Mouse (Mus musculus): ENCODE results near the gene Smad1. TPM values are rescaled to one million over a fixed set of nuclear protein-coding genes. Genes with fewer than 3 reads are reported as not detected.

The Smad1 gene
- polyA plus RNA-seq (2014; fragmentation: Illumina TruSeq; extraction: RNeasy Lipid Tissue Mini Kit (QIAGEN cat#74804); ENCODE audit: insufficient read depth, low read depth, low replicate concordance), result 10.2 TPM

DNA sequence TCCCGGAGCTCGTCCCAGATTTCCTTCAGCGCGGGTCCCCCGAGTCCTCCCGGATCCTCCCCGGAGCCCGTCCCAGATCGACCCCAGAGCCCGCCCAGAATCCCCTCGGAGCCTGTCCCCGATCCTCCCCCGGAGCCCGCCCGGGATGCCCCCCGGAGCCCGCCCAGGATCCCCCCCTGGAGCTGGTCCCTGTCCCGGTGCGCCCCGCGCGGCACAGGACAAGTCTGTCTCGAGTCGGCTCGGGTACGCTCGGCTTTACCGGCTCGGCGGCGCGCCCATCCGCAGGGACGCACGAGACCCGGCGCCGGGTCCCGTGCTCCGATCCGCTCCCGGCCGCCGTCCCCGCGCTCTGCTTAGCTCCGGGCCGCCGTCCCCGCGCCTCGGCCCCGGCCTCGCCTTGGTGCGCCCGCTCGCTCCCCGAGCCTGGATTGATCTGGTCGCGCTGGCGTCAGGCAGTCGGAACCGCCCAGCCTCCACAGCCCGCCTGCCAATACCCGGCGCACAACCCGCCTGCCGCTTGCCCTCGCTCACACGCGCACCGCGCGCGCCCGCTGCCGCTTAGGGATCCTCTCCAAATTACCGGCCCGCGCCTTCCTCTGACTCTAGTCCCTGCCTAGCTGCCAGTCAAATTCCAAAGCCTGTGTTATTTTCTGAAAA lies at the start of gene Smad1:
Gene Smad1, minus strand, starts transcription at position 525 of the 657 bp plus-strand sequence.

GRCm38 (mm10) chr8:79294610-79295275 lies 104.6 kb downstream of the Smad1 start, which contains the start of gene Mmaa:
Mmaa (minus strand) TSS chr8:79294937.

Other genes with a start within 250 kb of the Smad1 start
- gene 1700011L22Rik, start 150.9 kb downstream of the Smad1 start, polyA plus RNA-seq (2014; fragmentation: Illumina TruSeq; extraction: RNeasy Lipid Tissue Mini Kit (QIAGEN cat#74804); ENCODE audit: insufficient read depth, low read depth, low replicate concordance), result not detected
- 12.6 TPM for gene Mmaa, start 104.6 kb downstream of the Smad1 start, polyA plus RNA-seq (2014; fragmentation: Illumina TruSeq; extraction: RNeasy Lipid Tissue Mini Kit (QIAGEN cat#74804); ENCODE audit: insufficient read depth, low read depth, low replicate concordance)
- gene Otud4, start 240.1 kb upstream of the Smad1 start, polyA plus RNA-seq (2014; fragmentation: Illumina TruSeq; extraction: RNeasy Lipid Tissue Mini Kit (QIAGEN cat#74804); ENCODE audit: insufficient read depth, low read depth, low replicate concordance), result 9.6 TPM

Data from lung, adult 10 weeks (tissue).